Mouse (Mus musculus) ovary, postnatal 10 days (tissue): Measurements from ENCODE around the gene Cpsf4l.

Source experiments
- DNase-seq: peaks from one replicate; pipeline ENCODE4 v3.0.0; 2022; ENCODE audit warnings: low spot score

Cpsf4l gene

GRCm38 (mm10) chr11:113709731-113710256 is at the start of gene Cpsf4l:
Cpsf4l (minus strand) TSS chr11:113710017.
- DNase-seq, result no peak

GRCm38 (mm10) chr11:113758851-113759250 is 49.0 kb upstream of the Cpsf4l start:
- DNase-seq, result no peak

GRCm38 (mm10) chr11:113756578-113756977 is 46.8 kb upstream of the Cpsf4l start:
- DNase-seq, result no peak

- DNase-seq, result no peak
Measured at GRCm38 (mm10) chr11:113755878-113756277, 46.1 kb upstream of the Cpsf4l start.

GRCm38 (mm10) chr11:113754845-113755244 is 45.0 kb upstream of the Cpsf4l start:
- DNase-seq, result no peak

GRCm38 (mm10) chr11:113752685-113753430 is 43.0 kb upstream of the Cpsf4l start:
- no peak for DNase-seq

GRCm38 (mm10) chr11:113752158-113752661 is 42.4 kb upstream of the Cpsf4l start:
- DNase-seq, result no peak

DNA sequence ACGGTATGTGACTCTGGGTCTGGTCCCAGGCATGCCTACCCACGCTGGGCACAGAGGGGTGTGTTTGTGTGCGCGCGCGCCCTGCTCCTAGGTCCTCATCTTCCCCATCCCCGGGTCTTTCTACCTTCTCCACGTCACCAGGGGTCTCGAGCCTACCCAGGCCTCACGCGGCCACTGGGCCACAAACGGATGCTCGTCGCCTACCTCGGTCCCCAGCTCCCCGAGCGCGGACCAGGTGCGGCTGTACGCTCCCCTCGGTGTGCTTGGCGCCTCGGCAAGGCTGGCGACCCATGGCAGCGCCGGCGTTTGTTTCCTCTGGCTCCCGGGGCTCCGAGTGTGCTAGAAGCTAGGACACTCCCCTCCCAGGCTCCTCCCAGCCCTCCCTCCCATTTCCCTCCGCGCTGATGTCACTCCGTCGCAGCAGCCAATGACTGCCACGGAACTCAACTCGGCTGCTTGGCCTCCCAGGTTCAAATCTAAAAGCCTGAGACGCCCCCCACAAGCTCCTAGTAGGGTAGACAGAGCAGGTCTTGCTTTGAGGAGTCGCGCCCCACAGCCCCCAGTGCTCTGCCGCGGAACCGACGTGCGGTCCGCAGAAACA is 41.8 kb upstream of the Cpsf4l start, which contains the start of gene Cdc42ep4:
TSS of gene Cdc42ep4 (minus strand) at position 398 of the 601 bp plus-strand sequence.
- peak; percentile 75 for DNase-seq

DNA sequence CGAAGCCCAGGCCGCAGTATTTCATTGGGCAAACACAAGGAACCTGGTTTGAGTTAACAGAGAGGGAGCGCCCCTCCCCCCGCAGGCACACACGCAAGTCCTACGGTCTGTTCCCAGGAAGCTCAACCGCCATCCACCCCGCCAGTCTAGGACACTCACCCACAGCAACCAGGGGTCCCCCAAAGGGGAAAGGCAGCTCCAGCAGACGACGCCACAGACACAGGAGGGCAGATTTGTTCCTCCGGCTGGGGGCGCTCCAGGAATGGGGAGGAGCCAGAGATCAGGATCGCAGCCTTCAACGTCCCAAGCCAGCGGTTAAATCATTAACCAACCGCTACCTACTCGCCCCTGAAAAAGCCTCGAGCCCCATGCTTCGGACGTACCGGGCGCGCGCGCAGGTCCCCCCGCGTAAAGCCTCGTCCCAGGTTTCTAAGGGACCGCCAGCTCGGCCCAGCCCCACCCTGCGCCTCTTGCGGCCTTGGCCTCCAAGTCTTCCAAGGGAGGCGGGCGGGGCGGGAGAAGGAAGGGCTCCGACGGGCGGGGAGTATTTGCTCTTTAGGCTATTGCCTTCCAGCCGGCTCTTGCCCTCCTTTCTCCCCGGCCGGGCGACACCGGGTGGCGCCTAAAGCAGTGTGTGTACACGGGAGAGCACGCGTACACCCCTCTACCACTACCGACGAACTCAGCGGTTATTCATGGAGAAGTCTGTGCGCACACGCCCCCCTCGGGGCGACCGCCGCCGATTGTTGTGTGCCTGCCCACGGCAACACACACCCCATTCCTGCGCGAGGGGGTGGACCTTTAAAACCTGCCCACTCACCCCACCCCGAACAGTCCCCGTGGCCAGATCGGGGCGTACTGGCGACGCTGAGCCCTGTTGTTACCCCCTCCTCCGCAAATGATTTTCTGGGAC is 41.0 kb upstream of the Cpsf4l start:
- peak; percentile 61 for DNase-seq

- DNase-seq, result no peak
Measured at GRCm38 (mm10) chr11:113749749-113750351, 40.0 kb upstream of the Cpsf4l start.

DNA sequence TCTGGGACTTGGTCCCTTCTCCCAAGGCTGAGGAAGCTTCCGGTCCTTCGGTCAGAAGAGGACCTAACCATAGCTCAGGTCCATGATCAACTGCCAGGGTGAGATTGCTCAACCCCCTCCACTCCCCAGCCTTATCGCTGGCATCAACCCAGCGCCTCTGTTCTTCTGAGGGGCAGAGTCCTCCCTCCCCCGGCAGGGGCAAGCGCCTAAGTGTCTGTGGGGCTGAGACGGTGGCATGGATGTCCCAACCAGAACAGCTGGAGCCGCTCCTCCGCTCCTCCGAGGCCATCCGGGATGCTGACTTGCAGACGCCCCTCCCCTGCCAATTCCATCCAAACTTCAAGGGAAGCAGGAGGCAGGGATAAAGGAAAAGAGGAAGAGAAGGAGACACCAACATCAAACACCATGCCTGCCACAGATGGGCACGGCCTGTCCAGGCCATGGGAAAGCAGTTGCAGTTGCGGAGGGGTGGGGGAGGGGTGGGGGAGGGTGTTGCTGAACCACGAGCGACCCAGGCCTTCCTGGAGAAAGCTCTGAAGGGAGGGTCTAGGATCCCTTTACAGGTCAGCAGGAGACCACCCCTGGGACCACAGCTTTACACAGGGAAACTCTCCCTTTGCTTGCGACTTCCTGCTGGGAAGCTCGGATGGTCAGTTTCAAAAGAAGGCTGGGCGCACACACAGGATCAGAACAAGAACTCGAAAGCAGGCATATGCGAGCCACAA is 39.1 kb upstream of the Cpsf4l start:
- no peak for DNase-seq

DNA sequence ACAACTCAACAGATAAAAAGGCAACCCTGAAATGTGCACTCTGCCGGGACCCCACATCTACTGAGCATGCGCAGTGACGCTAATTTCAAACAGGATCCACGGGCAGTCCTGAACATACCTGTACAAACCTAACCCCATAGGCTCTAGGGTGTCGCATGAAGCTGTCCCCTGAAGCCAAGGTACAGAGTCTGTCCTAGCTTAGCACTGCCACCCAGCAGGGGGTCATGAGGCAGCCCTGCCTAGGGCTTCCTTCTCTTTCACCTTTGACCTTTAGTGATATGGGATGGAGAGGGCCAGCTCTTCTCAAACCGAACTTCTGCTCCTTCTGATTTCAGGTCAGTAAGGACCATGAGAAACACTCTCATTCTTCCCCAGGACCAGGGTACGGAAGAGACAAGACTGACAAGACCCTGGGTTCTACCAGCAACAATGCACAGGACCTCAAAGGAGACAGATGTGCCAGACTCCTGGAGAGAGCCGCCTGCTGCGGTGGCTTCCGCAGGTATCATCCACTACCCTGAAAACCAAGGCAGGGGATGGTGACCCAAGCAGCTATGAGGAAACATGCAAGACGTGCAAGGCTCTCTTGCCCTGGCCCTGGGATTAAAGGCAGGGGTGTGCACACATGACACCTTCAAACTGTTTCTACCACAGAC is 38.0 kb upstream of the Cpsf4l start:
- no peak for DNase-seq

DNA sequence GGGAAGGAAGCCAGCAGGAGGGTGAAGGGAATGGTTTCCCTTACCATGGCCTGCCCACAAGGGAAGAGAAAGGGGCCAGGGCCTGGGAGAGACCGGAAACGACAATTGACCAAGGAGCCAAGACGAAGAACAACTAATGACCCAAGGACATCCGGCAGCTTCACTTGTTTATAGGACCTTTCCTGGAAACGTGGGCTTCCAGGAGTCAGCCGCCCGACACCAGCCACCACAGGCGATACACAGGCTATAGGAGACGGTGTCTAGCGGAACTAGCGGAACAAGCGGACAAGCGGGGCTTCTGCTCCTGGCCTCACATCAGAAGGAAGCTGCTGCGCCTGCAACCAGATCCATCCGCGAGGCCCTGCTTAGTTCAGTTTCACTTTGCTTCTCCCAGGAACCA is 37.2 kb upstream of the Cpsf4l start:
- DNase-seq, result no peak

- no peak for DNase-seq
Measured at GRCm38 (mm10) chr11:113745961-113746360, 36.1 kb upstream of the Cpsf4l start.

DNA sequence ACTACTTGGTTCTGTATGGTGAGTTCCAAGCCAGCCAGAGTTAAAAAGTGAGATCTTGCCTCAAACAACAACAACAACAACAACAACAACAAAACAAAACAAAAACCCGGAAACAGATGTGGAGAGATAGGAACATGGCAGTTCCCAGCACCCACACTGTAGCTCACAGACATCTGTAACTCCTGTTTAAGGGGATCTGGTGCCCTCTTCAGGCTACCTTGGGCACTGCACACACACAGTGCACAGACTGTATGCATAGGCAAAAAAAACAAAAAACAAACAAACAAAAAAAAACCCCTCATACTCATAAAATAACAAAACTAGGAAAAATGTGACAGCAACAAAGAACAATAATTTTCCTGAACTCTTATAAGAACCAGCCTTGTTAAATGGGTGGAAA is 33.2 kb upstream of the Cpsf4l start:
- DNase-seq, result no peak

DNA sequence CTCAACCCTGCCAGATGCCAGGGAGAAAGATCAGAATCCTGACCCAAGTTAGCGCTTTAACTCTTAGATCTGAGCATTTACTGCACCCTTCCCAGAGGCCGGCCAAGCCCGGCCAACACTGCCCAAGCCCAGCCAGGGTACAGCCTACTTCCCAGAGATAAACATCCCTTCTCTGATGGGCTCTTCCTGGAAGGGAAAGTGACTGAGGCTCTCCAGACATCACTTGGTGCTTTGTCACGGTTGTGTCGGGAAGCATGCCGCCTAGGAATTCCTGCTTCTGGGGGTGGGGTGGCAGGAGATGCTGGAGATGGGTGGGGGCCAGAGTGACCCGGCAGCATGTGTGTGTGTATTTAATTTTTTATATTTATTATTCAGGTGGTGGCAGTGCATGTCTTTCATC is 30.3 kb upstream of the Cpsf4l start:
- no peak for DNase-seq

DNA sequence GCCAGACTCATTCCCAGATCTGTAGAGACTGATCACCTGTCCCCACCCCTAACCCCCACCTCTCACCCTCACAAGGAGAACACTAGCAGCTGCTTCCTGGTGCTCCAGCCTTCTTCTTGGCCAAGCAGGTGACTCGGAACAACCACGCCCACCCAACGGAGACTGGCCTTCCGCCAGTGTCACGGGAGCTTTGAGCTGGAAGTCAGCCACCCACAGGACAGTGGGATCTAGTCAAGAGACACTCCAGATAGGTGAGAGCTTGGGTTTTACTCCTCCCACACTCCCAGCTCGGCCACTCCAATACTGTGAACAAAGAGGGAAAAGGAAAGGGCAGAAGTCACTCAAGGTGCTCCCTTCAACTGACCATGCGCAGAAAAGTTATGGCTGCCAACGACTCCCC is 29.4 kb upstream of the Cpsf4l start:
- DNase-seq, result no peak

GRCm38 (mm10) chr11:113737912-113738311 is 28.1 kb upstream of the Cpsf4l start:
- no peak for DNase-seq

- DNase-seq, result no peak
Measured at GRCm38 (mm10) chr11:113737553-113737854, 27.7 kb upstream of the Cpsf4l start.

DNA sequence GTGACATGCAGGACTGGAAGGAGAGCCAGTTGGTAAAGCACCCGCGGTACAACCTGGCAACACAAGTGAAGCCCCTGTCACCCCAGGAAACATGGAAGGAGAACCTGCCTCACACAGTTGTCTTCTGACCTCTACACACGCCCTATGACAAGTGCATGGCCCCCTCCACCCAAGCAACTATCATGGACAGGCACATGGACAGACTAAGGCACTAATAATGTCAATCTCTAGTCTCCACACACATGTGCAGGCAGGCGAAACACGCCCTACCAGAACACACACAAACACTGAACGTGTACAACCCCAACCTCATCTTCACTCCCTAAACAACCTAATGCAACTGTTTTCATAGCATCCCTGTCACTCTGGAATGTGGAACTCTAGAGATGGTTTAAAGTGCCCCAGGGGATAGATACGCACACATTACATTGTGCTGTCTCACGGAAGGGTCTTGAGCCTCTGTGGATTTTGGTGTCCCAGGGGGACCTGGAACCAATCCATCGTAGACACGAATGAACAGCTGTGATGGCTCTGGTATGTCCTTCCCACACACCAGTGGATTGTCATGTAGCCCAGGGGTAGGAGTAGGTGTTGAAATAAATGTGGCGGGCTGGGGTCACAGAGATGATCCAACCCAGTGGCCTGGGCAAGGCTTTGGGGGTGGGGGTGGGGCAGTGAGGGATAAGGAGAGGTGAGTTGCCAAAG is 27.2 kb upstream of the Cpsf4l start:
- no peak for DNase-seq
